Mouse (Mus musculus) layer of hippocampus, adult 8-10 months (tissue): ENCODE measurements around the gene Kcnab1. TPM values are rescaled to one million over a fixed set of nuclear protein-coding genes. Genes with fewer than 3 reads are reported as not detected.
A peak's percentile ranks its signal among the peaks of the same experiment; 100 is the strongest.

Source experiments
- DNase-seq, 2 experiments: peaks; one replicate each; pipeline ENCODE4 v3.0.0; 2022; ENCODE audit warnings: low spot score in 2 of 2
- total RNA-seq, 4 experiments: library from RNA; stranded (reverse); gene quantifications; 2 replicates each; pipeline ENCODE4 v1.2.4; 2022

The Kcnab1 gene
- total RNA-seq, 4 experiments from 2014 or later: 146 to 154 (median 147) TPM

DNA sequence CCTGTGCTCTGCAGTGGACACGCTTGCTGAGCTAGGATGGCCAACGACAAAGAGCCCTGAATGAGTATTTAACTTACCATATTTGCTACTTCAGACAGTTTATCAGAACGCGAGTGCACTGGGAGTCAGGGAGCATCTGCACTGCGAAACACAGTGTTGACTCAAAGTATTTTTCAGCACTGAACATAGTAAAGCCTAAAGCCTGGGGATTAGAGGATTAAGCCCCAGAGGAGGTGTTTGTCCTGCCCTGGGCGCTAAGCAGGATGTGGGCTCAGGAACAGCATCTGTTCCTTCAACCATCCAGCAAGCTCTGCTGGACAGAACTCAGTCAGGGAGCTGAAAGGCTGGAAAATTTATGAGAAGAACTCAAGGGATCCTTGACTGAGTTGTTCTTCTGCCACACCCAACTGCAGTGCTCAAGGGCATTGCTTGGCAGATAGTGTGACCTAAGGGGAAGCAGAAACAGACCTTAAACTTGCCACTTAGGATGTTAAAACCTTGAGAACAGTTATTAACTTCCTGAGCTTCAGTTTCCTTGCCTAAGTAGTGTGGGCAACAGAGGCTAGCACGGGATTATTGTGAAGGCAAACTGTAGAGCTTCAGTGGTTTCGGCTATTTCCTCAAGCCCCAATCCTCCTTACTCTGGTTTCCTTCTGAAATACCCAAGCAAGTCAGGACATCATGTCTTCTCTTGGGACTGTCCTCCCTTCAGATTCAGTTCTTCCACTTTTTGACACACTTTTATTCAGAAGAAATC, 94.4 kb downstream of the Kcnab1 start:
- DNase-seq: no peak

DNA sequence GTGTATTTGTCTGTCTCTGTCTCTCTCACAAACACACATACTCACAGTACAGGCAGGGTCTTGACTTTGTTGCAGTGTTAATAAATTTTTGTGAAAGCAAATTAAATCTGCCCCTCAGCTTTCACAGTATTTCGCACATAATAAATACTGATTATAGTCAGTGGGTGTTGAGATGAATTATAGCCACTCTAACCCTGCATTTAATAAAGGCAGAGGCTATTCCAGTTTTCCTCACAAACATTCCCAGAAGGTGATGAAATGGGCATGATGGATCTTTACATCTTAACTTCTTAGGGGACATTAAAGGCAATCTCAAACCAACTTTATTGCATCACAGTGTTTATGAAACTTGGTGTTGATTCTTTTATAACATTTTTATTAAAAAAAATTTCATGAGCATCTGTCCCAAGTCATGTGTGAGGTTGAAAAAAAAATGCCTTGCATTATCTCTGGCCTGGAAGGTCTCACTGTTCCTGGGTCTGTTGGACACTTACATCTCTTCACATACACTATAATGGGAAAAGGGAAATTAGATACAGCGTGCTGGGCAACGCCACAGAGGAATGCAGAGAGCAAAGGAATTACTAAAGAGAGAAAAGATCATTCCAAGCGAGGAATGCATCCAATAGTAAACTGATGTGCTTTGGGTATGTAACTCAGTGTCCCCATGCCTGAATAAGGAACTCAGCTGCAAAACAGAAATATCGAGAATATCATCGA, 95.3 kb downstream of the Kcnab1 start:
- DNase-seq: no peak

DNA sequence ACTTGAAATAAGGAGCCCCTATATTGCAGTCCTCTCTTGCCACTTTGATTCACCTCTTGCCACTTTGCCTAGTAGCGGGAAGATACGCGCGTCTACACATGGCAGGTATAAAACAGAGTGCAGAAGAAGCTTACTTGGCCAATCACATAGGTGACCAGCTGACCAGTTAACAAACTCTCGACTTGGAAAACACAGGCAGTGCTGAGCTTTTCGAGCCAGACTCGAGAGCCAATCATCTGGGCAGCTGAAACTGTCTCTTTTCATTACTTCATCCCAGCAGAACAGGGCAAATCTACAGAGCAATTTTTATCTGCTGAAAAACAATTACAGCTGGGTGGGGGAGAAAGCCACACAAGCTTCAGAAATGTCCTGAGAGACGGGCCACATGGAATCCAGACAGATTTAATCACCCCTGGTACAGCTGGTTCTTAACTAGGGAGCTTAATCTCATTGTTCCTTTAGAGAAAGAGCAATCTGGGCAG, 96.4 kb downstream of the Kcnab1 start:
- DNase-seq: no peak

DNA sequence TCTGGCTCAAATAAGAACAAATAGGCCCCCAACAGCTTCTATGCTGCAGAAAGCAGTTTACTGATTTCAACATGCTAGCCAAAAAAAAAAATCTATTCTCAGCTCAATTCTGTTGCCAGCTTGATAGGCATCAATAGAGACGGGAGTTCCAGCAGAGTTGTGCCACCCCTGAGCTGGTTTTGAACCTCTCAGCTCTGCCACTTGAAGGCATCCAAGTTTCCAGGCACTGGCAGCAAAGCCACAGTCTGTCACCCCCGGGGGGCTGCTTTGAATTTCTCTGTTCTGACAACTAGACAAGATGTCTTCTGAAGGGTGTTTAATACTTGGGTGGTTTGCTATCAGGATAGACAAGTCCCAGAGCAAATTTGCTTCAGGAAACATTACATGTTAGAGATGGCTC, 104.5 kb downstream of the Kcnab1 start:
- DNase-seq: no peak

DNA sequence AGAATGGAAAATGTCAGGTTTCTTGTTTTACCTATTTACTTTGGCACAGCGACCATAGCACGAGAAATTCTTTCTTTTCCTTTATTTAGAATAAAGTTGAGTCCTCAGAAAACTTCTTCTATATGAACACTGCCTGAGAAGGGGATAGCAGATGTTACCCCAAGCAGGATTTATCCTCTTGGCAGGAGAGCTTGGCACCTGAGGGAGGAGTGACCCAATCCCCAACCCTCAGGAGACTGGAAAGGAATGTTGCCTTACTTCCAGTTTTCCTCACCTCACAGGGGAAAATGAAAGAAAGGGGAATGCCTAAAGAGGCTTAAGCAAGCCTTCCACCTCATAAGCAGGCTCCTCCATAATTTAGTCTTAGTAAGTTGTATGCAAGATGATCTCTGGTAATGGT, 105.5 kb downstream of the Kcnab1 start:
- no peak for DNase-seq

DNA sequence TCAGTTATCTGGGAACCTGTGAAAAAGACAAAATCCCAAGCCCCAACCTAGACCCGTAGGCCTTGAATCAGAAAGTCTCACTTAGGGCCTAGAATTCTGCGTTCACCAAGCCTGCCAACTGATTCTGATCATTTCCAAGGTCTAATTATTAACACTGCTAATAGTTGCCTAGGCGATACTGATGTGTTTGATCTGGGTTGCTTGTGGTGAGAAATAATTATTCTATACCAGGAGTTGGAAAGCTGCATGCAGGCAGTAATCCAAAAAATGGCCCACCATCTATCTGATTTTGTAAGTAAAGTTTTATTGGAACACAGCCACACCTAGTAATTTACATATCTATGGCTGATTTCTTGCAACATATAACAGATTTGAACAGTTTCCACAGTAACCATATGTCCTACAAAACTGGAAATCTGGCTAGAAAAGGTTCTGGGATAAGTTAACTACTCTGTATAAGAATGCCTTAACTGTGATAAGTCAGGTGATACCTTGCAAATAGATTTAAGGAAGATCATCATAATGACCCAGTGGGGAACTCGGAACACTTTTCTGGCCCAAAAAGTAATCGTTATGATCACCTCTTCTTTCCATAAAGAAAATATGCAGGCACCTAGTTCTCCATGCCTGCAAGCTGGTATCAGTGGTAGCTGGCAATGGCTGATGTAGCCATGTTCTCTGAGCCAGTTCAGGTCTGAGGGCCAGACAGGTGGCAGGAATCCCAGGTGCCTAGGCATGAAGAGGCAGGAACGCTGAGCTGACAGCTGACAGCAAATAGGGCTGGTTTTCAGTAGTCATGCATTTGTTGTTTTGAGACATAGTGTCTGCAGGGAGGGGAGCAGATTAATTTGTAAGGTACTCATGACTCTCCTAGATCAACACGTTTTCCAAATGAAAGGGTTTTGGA, 108.7 kb downstream of the Kcnab1 start:
- DNase-seq: no peak

DNA sequence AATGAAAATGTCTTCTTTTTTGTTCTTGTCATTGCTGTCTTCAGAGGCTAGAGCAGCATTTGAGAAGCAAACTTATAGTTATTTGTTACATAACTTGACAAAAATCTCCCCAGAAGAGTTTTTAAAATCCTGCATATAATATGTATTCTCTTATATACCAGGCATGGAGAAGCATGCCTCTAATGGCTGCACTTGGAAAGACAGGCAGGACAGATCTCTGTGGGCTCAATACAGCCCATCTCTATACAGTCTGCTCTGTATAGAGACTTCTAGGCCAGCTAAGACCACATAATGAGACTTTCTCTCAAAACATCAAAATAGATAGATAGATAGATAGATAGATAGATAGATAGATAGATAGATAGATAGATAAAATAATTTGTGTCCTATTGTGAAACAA, 111.1 kb downstream of the Kcnab1 start:
- DNase-seq: no peak

DNA sequence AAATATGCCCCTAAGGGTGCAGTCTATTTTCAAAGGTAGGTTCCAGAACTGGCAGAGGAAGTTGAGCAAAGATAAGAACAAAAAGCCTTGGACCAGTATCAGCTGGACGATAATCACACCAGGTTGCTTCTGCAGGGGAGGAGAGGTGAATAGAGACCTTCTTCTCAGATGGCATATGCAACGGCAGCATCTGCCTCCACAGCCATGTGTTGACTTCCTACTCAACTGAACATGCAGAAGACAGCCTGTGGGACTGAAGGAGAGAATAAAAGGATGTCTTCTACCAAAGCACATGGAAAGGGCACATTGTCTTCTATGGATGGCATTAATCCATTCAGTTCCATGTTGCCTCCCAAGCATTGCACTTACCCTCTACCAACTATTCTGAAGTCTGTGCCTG, 114.5 kb downstream of the Kcnab1 start:
- DNase-seq: no peak

DNA sequence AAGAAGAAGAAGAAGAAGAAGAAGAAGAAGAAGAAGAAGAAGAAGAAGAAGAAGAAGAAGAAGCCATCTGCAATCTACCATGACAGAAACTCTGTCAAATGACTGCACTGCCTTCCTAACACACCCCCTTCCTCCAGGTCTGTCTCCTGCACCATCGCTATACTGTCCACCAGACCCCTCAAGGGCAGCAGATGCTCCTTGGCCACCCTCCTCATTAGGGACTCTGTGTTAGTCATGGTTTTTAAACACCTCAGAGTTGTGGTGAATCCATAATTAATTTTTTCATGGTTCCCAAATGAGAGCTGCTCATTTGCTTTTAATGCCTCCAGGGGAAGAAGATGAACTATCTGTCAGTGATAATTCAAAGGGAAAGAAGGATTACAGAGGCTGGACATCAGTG, 121.8 kb downstream of the Kcnab1 start:
- no peak for DNase-seq

DNA sequence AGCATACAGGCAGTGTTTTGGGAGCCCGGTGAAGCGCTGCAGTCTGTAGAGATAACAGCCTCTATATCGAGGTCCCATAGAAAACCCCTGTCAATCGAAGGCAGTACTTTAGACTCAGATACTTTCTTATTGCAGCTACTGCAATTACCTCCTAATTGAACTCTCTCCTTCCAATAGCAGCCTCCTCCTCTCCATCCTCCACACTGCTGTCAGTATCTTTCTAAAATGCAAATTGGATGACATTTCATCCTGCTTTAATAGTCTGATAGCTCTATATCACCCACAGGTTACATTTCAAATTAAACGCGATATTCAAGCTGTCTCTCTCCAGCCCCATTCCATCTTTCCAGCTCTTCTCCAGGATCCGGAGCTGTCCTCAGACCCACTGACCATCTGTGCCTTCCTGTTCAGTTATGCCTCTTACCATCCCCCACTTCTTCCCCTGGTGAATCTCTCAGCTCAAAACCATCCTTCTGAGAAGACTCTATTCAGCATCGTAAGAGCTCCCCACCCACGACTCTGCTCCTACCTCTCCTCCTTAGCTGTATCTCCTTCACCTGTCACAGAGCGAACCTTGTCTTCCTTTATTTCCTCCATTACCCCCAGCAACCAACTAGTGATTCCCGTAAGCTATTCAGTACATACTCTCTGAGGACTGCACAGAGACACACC, 122.4 kb downstream of the Kcnab1 start:
- no peak for DNase-seq

DNA sequence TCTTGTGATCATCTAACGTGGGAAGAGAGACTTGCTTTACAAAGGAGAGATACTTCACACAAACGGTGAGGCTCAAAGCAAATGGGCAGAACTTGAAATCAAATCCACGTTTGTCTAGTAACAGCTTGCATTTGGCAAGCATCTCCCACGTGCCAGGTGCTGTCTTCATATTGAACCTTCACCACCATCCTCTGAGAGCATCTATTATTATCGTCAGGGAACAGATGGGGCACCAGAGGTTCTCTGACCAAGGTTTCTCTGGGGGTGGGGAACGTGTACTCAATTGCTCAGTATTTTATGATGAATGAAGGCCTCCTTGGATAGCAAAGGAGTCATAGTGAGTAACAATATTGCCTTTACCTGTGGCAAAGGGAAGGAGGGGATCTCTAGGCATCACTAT, 139.8 kb downstream of the Kcnab1 start:
- no peak for DNase-seq

DNA sequence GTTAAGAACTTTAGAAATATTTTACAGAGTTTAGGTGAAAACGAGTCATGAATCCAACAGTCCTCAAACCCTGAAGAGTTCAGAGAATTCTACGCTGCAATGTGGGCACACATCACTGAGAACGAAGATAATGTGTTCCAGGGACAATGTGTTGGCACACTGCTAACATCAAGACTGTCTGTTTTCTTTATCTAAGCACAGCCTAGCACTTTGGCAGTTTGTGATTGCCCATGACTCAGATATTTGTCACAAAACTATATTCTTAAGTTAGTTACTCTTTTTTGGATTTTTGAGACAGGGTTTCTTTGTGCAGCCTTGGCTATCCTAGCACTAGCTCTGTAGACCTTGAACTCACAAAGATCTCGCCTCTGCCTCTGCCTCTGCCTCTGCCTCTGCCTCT, 151.3 kb downstream of the Kcnab1 start:
- DNase-seq: no peak

DNA sequence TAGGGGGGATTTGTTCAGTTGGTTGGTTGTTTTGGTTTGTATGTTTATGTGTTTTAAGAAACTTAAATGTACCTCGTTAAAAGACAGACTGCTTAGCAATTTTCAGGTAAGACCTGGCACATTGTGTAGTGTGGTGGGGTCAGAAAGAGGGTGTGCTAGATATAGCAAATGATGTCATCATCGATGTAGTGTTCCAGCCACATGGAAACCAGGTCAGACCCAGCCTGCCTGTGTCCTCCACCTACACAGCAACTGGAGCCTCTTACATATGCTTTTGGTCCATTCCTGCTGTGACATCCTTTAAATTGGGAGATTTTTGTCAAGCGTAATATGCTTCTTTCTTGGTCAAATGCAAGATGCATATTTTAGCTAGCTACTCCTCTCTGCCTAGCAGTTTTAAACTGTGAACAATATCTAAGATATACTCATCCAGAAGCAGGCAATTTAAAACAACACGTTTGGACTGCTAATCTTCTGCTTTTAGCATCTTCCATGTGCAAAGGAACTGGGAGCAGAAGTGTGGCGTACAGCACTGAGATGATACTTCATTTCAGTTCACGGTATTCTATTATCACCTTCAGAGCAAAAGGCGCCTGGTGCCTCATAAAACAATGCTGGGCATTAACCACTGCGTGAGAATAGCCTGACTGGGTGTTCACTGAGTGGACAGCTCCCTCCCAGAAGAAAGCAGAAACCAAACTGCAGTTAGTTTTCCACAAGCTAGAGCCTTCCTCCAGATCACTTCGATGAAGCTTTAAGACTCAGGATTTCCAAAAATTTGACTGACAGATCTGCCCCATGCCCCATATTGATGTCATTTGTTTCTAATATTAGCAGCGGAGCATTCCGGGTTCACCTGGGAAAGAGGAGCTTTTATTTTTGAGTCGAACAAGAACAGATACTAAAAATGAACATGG, 153.6 kb downstream of the Kcnab1 start:
- no peak for DNase-seq

DNA sequence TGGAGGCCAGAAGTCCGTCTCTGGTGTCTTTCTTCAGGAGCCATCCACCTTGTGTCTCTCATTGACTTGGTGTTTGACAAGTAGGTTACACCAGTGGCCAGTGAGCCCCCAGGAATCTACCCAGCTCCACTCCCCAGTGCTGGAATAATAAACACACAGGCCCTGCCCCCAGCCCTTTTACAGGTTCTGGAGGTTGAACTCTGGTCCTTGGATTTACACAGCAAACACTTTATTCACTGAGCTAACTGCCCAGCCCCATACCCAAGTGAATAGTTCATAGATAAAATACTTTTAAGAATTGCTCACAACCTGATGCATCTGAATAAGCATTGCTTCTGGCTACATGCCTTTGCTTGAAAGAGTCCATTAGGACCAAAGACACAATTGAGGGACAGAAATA, 164.1 kb downstream of the Kcnab1 start:
- no peak for DNase-seq

DNA sequence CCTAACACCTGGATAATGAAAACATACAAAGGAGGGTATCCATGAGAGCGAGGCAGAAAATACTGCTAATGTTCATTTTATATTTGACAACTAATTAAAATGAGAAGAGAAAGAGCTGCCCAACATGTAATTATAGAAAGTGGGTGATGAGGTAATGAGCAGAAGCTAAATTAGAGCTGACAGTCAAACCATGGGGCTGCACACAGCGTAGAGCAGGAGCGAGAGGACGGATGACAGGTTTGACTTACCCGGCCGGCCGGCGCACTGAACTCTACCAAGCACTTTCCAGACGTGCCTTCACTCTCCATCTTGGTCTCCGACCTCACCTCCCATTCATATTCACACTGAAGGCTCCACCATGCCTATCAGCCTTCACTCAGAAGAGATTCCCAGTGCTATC, 168.6 kb downstream of the Kcnab1 start:
- no peak for DNase-seq

DNA sequence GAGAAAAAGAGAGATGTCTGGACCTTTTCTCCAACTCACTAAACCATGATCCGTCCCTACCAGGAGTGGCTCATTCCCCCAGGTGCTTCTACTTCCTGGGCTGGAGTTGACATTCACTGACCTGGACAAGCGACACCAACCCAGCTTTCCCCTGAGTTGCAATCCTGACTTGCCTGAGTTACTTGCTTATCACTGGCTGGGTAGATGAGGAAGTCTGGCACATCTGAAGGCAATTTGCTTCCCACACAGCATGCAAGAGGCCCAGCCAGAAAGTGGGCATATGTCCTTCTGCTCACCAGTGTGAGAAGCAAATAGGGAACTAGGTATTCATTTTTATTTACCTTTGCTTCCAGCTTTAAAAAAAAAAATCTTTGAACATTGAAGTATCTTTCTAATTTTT, 174.2 kb downstream of the Kcnab1 start:
- DNase-seq: no peak

DNA sequence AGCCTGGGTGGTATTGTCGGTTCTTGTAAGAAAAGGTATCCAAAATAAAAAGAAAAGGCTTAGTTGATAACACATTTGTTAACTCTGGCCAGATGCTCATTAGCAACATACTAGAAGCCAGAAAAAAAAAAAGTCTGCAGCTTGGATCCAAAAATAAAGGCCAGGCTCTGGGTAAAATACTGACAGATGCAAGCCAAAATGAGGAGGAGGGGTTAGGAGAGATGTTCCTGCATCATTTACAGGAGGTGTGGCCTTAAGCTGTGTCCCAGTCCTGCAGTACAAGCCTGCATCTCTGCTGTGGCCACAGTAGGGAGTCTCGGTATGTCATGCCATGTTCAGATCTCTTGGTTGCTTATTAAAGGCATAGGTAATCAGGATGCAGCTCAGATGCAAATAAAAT, 179.8 kb downstream of the Kcnab1 start:
- no peak for DNase-seq

DNA sequence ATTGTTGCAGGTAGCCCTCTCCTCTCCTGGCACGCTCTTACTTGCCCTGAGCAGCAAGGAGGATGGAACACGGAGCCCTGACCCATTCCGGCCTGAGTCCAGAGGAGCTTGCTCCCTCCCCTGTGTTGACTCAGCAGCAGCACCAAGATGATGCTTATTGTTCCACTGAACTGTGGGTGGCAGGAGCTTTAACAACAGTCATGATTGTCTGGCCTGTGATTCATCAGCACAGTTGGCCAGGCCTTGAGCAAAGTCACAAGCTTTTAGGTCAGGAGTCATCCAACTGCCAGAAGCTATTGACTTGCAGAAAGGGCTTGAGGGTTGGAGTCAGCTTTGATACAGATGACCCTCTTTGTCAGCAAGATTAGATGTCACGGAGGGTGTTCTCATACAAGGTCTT, 187.8 kb downstream of the Kcnab1 start:
- DNase-seq: peak; percentile 52 to 65

DNA sequence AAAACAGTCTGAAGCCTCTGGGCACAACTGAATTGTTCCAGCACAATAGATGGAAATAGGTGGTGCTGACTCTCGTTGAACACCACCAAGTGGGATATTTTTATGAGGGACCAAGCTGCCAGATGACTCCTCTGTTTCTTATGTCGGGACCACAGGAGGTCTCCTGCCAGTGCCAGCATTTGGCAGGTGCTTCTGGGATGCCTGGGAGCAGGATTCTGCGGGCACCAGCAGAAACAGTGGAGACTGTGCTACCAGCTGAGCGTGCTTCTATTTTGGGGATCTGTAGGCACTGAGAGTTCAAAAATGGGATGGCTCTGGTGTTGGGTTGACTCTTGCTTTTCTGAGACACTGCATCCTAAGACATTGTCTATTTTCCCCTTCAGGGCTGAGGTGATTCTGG, 190.0 kb downstream of the Kcnab1 start:
- peak in 1 of 2 experiments; percentile 44 for DNase-seq

DNA sequence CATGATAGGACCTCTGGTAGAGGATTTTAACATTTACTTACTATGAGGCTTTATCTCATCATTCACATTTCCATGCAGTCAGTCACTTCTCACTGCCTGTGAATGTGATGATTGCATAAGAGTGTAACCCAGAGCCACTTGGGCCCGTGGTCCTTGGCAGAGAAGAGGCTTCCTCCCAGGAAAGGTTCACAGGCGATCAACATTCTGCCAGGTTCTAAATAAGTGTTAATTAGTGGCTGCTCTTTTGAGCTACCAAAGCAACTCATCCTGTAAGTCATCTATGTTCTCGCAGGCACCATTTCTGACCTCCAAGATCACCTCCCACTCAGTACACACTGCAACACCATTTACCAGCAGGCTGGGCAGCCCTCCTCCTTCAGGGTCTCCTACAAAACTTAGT, 192.3 kb downstream of the Kcnab1 start:
- no peak for DNase-seq
